Mouse (Mus musculus) lung, postnatal 0 days (tissue): ENCODE measurements around the gene Gm20388.

Experiments used
- CTCF ChIP-seq: IDR thresholded peaks from 2 replicates; pipeline ENCODE4 v1.5.1; 2016; ENCODE audit warnings: antibody characterized with exemption, mild to moderate bottlenecking
- EP300 ChIP-seq: IDR thresholded peaks from 2 replicates; pipeline ENCODE4 v1.6.1; 2016; ENCODE audit warnings: antibody characterized with exemption, mild to moderate bottlenecking, control low read depth

- TF ChIP-seq CTCF, result no peak
- no peak for TF ChIP-seq EP300
Measured at GRCm38 (mm10) chr8:121730170-121730569, 1819.5 kb downstream of the Gm20388 start.
